Mouse (Mus musculus) forelimb bud, embryonic 11.5 days (tissue): Measurements from ENCODE around the gene Ccdc65.

Experiments used
- DNase-seq: peaks from one replicate; pipeline ENCODE4 v3.0.0-alpha.2; 2012; ENCODE audit warnings: low read depth, low spot score

Gene Ccdc65

GRCm38 (mm10) chr15:98707766-98708372, at the start of gene Ccdc65:
Gene Ccdc65 (plus strand): TSS chr15:98708207.
- DNase-seq, result peak; percentile 90

GRCm38 (mm10) chr15:98662198-98662566, 45.8 kb upstream of the Ccdc65 start:
- no peak for DNase-seq

- peak; percentile 95 for DNase-seq
Observed at GRCm38 (mm10) chr15:98662567-98663545, 45.2 kb upstream of the Ccdc65 start, which contains the start of gene Ddx23. Gene Ddx23 (minus strand): TSS chr15:98662894.

GRCm38 (mm10) chr15:98664042-98664907, 43.7 kb upstream of the Ccdc65 start:
- DNase-seq, result peak; percentile 17

GRCm38 (mm10) chr15:98672592-98672991, 35.4 kb upstream of the Ccdc65 start:
- DNase-seq, result no peak

- DNase-seq, result no peak
Observed at GRCm38 (mm10) chr15:98673732-98674131, 34.3 kb upstream of the Ccdc65 start.

GRCm38 (mm10) chr15:98674284-98674993, 33.6 kb upstream of the Ccdc65 start:
- DNase-seq, result no peak

- no peak for DNase-seq
Observed at GRCm38 (mm10) chr15:98674994-98675545, 32.9 kb upstream of the Ccdc65 start.

- DNase-seq, result no peak
Observed at GRCm38 (mm10) chr15:98675634-98676250, 32.3 kb upstream of the Ccdc65 start.

- no peak for DNase-seq
Observed at GRCm38 (mm10) chr15:98676471-98676870, 31.5 kb upstream of the Ccdc65 start.

- DNase-seq, result peak; percentile 87
Observed at GRCm38 (mm10) chr15:98676940-98677728, 30.9 kb upstream of the Ccdc65 start, which contains the start of gene Rnd1. Gene Rnd1 (minus strand): TSS chr15:98677461.

GRCm38 (mm10) chr15:98677977-98678376, 30.0 kb upstream of the Ccdc65 start:
- DNase-seq, result no peak

- DNase-seq, result no peak
Observed at GRCm38 (mm10) chr15:98680660-98681059, 27.3 kb upstream of the Ccdc65 start.

- DNase-seq, result no peak
Observed at GRCm38 (mm10) chr15:98681633-98682032, 26.4 kb upstream of the Ccdc65 start.

GRCm38 (mm10) chr15:98683177-98683576, 24.8 kb upstream of the Ccdc65 start:
- no peak for DNase-seq

GRCm38 (mm10) chr15:98683746-98684145, 24.3 kb upstream of the Ccdc65 start:
- DNase-seq, result no peak

- DNase-seq, result no peak
Observed at GRCm38 (mm10) chr15:98685926-98686325, 22.1 kb upstream of the Ccdc65 start.

- DNase-seq, result no peak
Observed at GRCm38 (mm10) chr15:98689682-98690081, 18.3 kb upstream of the Ccdc65 start.

GRCm38 (mm10) chr15:98691486-98692147, 16.4 kb upstream of the Ccdc65 start:
- DNase-seq, result no peak
